Mouse (Mus musculus) midbrain, embryonic 13.5 days (tissue): ENCODE data around the gene Rnf123. TPM values are rescaled to one million over a fixed set of nuclear protein-coding genes. Genes with fewer than 3 reads are reported as not detected.

Experiments used
- ATAC-seq: fragments of 200-750 bp; cut with Nextera tagmentation; 2 replicates; pipeline ENCODE4 v1.8.0; 2017; ENCODE audit warnings: mild to moderate bottlenecking, moderate TSS enrichment, moderate library complexity
- H3K27ac ChIP-seq: fragments of 300-500 bp; sonication (generic); 2 replicates; pipeline ENCODE4 v1.5.1; 2015; ENCODE audit warnings: inconsistent platforms, mild to moderate bottlenecking, moderate library complexity
- H3K27me3 ChIP-seq: fragments of 300-500 bp; sonication (generic); 2 replicates; pipeline ENCODE4 v1.6.1; 2015; ENCODE audit warnings: mild to moderate bottlenecking, inconsistent platforms
- H3K36me3 ChIP-seq: fragments of 300-500 bp; sonication (generic); 2 replicates; pipeline ENCODE4 v1.6.1; 2015; ENCODE audit warnings: mild to moderate bottlenecking, inconsistent platforms
- H3K4me1 ChIP-seq: fragments of 300-500 bp; sonication (generic); replicated peaks from 2 replicates; pipeline ENCODE4 v1.6.1; 2015; ENCODE audit warnings: inconsistent platforms
- H3K4me2 ChIP-seq: fragments of 300-500 bp; sonication (generic); replicated peaks from 2 replicates; pipeline ENCODE4 v1.6.1; 2015; ENCODE audit warnings: moderate library complexity, mild to moderate bottlenecking, inconsistent platforms
- H3K4me3 ChIP-seq: fragments of 300-500 bp; sonication (generic); replicated peaks from 2 replicates; pipeline ENCODE4 v1.5.1; 2015; ENCODE audit warnings: mild to moderate bottlenecking, inconsistent platforms
- H3K9ac ChIP-seq: fragments of 300-500 bp; sonication (generic); replicated peaks from 2 replicates; pipeline ENCODE4 v1.6.1; 2015; ENCODE audit warnings: mild to moderate bottlenecking, inconsistent platforms
- H3K9me3 ChIP-seq: fragments of 300-500 bp; sonication (generic); 2 replicates; pipeline ENCODE4 v1.6.1; 2016; ENCODE audit warnings: mild to moderate bottlenecking, inconsistent platforms
- WGBS: fragments of 180-500 bp; shearing (Covaris S2); methylation state at CpG from one replicate; pipeline ENCODE4 v1.1.7; 2015; 5-methylcytosine and 5-hydroxymethylcytosine counted together
- polyA plus RNA-seq: library from polyadenylated mRNA; unstranded; fragments of >200 nt; fragmentation: Nextera tagmentation; extraction: Ambion mirVana; gene quantifications from 2 replicates; pipeline ENCODE4 v1.2.1, GENCODE M21; 2015

Gene Rnf123
- polyA plus RNA-seq, 1 experiment from 2014 or later = 46.2 TPM

DNA sequence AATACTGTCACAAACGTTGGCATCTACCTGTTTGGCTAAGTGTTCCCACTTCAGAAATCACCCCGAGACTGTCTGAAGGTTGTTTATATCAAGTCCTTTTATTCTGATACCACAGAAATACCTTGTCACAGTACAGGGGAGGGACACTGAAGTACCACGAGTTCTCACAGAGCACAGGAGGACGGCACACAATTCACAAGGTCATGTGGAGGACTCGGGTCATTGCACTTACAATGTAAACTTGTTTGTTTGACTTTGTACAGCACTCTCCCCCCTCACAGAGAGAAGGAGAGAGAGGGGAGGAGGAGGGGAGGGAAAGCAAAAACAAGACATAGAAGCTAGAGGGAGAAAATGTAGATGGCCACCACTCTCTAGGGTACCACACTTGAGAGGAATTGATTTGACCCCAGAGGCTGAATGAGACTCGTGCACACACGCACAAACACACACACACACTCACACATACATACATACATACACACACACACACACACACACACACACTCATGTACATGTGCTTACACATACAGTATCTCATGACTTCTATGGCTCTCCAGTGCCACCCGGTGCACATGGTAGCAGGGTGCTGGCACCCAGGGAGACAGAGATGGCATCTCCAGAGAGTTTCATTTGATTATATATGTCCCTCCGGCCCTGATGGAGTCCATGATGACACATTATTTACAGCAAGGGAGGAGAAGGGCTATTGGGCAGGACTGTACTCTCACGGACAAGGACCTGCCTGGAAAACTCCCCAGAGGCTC is 13.0 kb upstream of the Rnf123 start:
- Histone ChIP-seq H3K36me3 (peaks cover 39% of the 10 kb centered on the region), H3K27me3 (no peaks in the 10 kb centered on the region), H3K4me1 (peaks cover 27% of the 10 kb centered on the region), H3K4me3 (no peak overlapping the region), H3K4me2 (no peak overlapping the region), H3K9me3 (no peaks in the 10 kb centered on the region), H3K9ac (no peak overlapping the region), H3K27ac (no peak overlapping the region)
- no peak for ATAC-seq
- 62% methylated on average over 10 of the region's 10 CpGs for WGBS

DNA sequence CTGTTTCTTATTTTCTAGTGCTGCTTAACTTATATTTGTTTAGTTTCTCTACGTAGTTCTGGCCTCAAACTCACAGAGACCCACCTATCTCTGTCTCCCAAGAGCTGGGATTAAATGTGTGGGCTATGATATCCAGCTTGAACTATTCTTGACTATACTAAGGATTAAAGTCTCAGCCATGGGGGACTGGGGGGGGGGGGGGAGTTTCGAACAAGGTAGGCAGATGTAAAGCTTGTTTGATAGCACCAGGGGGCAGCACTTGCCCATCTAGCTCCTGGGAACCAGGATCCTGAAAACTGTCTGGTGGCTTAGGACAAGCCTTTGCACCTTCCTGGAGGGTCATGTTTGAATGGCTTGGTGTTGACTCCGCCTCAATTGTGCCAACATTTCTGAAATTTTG is 12.4 kb upstream of the Rnf123 start:
- H3K27ac ChIP-seq = no peak overlapping the region
- peak overlapping the region; percentile 93 for H3K4me2 ChIP-seq
- H3K9me3 ChIP-seq = no peaks in the 10 kb centered on the region
- no peak overlapping the region for H3K9ac ChIP-seq
- H3K27me3 ChIP-seq = no peaks in the 10 kb centered on the region
- 7% methylated on average over 3 of the region's 3 CpGs for WGBS
- peaks cover 27% of the 10 kb centered on the region for H3K4me1 ChIP-seq
- no peak for ATAC-seq
- H3K36me3 ChIP-seq = peaks cover 39% of the 10 kb centered on the region
- H3K4me3 ChIP-seq = peak overlapping the region; percentile 59

DNA sequence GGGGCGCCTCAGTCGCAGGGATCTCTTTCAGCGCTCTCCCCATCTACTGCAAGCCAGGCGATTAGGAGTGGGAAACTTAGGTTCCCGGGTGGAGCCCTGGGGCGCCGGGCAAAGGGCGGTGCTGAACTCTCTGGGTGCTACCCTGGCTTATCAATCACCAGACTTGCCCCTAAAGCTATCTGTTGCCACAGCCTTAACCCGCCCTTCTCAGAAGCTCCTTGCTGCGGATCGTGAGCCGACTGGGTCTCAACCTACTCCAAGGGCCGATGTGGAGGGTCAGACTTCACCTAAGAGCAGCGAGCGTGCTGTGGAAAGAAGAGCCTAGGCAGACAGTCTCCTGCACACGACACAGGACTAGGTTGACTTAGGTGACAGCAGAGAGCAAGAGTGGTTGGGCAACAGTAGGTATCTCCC is 11.9 kb upstream of the Rnf123 start:
- WGBS = 0% methylated on average over 16 of the region's 16 CpGs
- H3K36me3 ChIP-seq = peaks cover 43% of the 10 kb centered on the region
- H3K4me1 ChIP-seq = peaks cover 27% of the 10 kb centered on the region
- H3K9ac ChIP-seq = peak overlapping the region; percentile 70
- peak overlapping the region; percentile 59 for H3K4me3 ChIP-seq
- H3K4me2 ChIP-seq = peak overlapping the region; percentile 93
- H3K27me3 ChIP-seq = no peaks in the 10 kb centered on the region
- H3K27ac ChIP-seq = peak overlapping the region; percentile 65
- H3K9me3 ChIP-seq = no peaks in the 10 kb centered on the region
- ATAC-seq = peak; percentile 30

DNA sequence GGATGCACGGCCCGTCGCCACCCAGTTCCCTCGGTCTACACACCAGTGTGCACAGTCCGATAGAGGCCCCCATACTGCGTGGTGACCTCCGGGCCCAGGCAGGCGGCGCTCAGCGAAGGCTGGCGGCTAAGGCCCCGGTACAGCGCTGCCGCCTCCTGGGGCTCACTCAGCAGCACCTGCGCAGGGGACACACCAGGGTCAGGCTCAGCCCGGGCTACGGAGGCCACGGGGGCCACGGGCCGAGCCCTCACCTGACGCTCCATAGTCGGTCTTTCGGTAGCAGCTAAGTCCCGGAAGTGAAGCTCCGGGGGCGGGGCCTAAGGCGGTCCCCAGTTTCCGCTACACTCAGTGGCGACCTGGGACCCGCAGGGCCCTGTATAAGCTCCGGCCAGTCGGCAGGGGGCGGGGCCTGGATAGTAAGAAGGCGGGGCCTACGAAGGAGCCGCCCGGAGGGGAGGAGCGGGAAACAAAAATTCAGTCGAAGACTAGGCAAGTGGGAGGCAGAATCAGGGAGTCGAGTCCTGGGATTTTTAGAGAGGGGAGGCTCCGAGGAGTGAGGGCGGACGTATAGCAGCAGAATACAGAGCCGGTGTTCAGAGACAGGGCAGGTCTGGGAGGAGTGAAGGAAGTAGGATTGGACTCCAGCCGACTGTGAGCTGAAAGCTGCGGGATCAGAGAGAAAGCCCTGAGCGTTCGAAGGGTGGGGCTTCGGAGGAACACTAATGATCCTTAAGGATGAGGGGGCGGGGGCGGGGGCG is 11.2 kb upstream of the Rnf123 start, which contains the start of gene Apeh:
Gene Apeh, minus strand, starts transcription at position 423 of the 758 bp plus-strand sequence.
- Histone ChIP-seq H3K9ac (peak within 1 kb of the TSS; percentile 70), H3K36me3 (peaks cover 43% of the 10 kb centered on the region), H3K27ac (peak within 1 kb of the TSS; percentile 65), H3K4me1 (peaks cover 27% of the 10 kb centered on the region), H3K9me3 (no peaks in the 10 kb centered on the region), H3K27me3 (no peaks in the 10 kb centered on the region), H3K4me2 (peak within 1 kb of the TSS; percentile 93), H3K4me3 (peak within 1 kb of the TSS; percentile 59)
- under 1% methylated on average over 52 of the region's 52 CpGs for WGBS
- peak; percentile 95 for ATAC-seq

DNA sequence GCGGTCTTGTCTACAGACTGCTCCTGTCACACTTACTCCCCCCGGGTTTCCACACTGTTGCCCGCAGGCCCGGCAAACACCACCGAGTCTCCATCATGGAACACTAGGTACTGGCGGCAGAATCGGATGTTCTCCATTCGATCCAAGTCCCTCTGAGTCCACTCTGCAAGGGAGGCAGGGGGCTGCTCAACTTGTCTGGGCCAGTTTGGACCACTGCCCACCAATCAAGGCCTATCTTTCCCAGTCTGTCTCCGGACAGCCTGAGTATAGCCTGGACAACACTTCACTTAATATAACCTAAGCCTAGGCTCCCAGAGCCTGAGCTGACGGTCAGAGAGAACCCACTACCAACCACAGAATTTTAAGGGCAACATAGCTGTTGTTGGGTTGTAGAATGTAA is 10.4 kb upstream of the Rnf123 start:
- Histone ChIP-seq H3K4me3 (peak overlapping the region; percentile 59), H3K27ac (no peak overlapping the region), H3K27me3 (no peaks in the 10 kb centered on the region), H3K9ac (peak overlapping the region; percentile 70), H3K4me2 (peak overlapping the region; percentile 93), H3K36me3 (peaks cover 44% of the 10 kb centered on the region), H3K9me3 (no peaks in the 10 kb centered on the region), H3K4me1 (peaks cover 27% of the 10 kb centered on the region)
- 76% methylated on average over 10 of the region's 10 CpGs for WGBS
- ATAC-seq = 0 out of 2 replicates have a peak, but pooled peaks have one; percentile 1

DNA sequence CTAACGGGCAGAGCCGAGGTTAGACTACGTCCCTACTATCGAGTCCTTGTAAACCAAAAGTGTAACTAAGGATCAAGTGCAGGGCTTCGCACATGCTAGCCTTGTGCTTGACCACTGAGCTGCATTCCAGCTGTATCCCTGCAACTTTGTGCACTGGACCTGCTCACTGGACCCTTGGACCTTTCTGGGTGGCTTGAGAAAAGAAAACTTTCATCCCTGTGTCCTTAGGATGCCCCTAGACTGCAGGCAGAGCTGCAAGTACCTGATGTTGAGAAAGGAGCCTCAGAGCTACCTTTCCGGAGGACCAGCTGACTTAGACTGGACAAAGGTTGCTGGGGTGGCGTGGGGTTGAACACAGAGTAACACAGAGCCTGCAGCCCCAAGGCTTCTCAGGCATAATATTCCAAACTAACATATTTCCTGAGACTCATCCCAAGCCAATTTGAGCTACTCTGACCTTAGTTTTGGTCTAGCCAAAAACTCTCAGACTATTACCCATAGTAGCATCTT is 7.5 kb upstream of the Rnf123 start:
- Histone ChIP-seq H3K4me3 (no peak overlapping the region), H3K9ac (no peak overlapping the region), H3K36me3 (peaks cover 73% of the 10 kb centered on the region), H3K27me3 (no peaks in the 10 kb centered on the region), H3K9me3 (no peaks in the 10 kb centered on the region), H3K4me1 (peaks cover 22% of the 10 kb centered on the region), H3K27ac (no peak overlapping the region), H3K4me2 (no peak overlapping the region)
- WGBS = 95% methylated on average over 7 of the region's 7 CpGs
- no peak for ATAC-seq

DNA sequence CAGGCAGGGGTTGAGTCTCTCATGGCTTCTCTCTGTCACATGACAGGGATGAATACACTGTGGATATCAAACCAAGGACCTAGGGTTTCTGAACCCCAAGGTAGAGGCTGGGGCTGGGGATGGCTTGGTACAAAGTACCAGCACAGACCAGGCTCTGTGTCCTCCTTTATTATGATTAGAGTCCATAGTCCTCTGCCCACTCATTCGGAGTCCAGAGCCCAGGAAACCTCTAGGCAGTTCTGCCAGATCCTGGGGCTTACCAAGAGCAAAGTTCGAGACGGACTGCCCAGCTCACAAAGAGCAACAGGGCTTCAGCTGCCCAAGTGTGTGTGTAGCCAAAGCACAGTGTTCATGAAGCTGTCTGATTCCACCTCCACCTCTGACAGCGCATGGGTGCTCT is 2.1 kb upstream of the Rnf123 start:
- Histone ChIP-seq H3K4me1 (peaks cover 6% of the 10 kb centered on the region; the same call in 1 of the 2 replicates), H3K36me3 (peaks cover 67% of the 10 kb centered on the region), H3K4me2 (no peak overlapping the region), H3K4me3 (no peak overlapping the region), H3K27me3 (peaks cover 43% of the 10 kb centered on the region), H3K9me3 (no peaks in the 10 kb centered on the region), H3K9ac (no peak overlapping the region), H3K27ac (no peak overlapping the region)
- 95% methylated on average over 4 of the region's 4 CpGs for WGBS
- no peak for ATAC-seq

DNA sequence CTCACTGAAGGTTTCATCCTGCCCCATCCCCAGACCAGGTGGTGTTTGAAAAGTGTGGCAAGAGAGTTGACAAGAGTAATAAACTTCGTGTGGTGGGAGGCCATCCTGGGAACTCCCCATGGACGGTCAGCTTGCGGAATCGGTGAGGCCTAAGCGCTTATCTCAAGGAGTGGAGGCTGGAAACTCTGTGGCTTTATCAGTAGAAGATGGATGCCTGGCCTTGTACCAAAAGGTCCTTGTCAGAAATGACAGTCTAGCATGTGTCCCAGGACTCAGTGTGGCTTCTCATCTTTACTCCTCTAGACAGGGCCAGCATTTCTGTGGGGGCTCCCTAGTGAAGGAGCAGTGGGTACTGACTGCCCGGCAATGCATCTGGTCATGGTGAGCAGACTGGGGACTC is 415 bp upstream of the Rnf123 start:
- WGBS = 84% methylated on average over 6 of the region's 6 CpGs
- Histone ChIP-seq H3K4me3 (no peak overlapping the region), H3K9ac (no peak overlapping the region), H3K36me3 (peaks cover 50% of the 10 kb centered on the region), H3K4me2 (no peak overlapping the region), H3K27me3 (peaks cover 43% of the 10 kb centered on the region), H3K9me3 (no peaks in the 10 kb centered on the region), H3K4me1 (peaks cover 15% of the 10 kb centered on the region), H3K27ac (no peak overlapping the region)
- ATAC-seq = no peak

DNA sequence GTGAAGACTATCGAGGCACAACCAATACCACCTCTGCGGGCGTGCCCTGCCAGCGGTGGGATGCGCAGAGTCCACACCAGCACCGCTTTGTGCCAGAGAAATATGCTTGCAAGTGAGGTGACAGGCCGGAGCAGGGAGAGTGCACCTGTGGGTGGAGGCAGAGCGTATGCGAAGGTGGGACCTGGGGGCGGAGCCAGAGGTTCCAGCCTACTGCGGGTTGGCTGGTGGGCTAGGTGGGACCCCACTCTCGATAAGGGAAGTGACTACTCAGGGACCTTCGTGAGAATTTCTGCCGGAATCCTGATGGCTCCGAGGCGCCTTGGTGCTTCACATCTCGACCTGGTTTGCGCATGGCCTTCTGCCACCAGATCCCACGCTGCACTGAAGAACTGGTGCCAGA is 597 bp downstream of the Rnf123 start:
- Histone ChIP-seq H3K4me2 (0 out of 2 replicates have a peak overlapping the region, but pooled peaks have one; percentile 10), H3K9ac (peak overlapping the region; percentile 14; the same call in 1 of the 2 replicates), H3K27me3 (peaks cover 43% of the 10 kb centered on the region), H3K4me1 (peaks cover 25% of the 10 kb centered on the region), H3K4me3 (0 out of 2 replicates have a peak overlapping the region, but pooled peaks have one; percentile 3), H3K9me3 (no peaks in the 10 kb centered on the region), H3K36me3 (peaks cover 40% of the 10 kb centered on the region), H3K27ac (no peak overlapping the region)
- WGBS = 9% methylated on average over 19 of the region's 19 CpGs
- ATAC-seq = no peak

DNA sequence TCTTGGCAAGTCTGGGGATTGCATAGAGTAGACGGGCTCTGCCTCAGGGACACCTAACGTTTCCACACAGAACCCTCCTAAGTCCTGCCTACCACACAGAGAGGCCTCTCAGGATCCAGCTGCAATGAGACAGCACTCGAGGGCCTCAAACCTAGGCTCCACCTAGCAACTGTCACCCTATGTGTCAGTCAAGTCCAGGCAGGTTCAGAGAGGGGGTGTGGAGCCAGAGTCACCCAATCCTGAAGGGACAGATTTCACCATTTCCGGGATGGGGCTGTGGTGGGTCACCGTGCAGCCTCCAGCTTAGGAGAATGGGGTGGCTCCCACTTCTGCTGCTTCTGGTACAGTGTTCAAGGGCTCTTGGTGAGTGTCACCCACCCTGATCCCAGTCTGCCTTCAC is 3.0 kb downstream of the Rnf123 start, which contains the start of gene Mst1:
Gene Mst1, plus strand, starts transcription at position 269 of the 400 bp plus-strand sequence.
- H3K27ac ChIP-seq = no peak within 1 kb of the TSS; the same call in 1 of the 2 replicates
- peak within 1 kb of the TSS; percentile 91 for H3K4me3 ChIP-seq
- no peak for ATAC-seq
- H3K4me2 ChIP-seq = peak within 1 kb of the TSS; percentile 95
- H3K4me1 ChIP-seq = peaks cover 25% of the 10 kb centered on the region
- peaks cover 16% of the 10 kb centered on the region for H3K36me3 ChIP-seq
- peaks cover 43% of the 10 kb centered on the region for H3K27me3 ChIP-seq
- WGBS = 76% methylated on average over 5 of the region's 5 CpGs
- no peaks in the 10 kb centered on the region for H3K9me3 ChIP-seq
- H3K9ac ChIP-seq = peak within 1 kb of the TSS; percentile 99

DNA sequence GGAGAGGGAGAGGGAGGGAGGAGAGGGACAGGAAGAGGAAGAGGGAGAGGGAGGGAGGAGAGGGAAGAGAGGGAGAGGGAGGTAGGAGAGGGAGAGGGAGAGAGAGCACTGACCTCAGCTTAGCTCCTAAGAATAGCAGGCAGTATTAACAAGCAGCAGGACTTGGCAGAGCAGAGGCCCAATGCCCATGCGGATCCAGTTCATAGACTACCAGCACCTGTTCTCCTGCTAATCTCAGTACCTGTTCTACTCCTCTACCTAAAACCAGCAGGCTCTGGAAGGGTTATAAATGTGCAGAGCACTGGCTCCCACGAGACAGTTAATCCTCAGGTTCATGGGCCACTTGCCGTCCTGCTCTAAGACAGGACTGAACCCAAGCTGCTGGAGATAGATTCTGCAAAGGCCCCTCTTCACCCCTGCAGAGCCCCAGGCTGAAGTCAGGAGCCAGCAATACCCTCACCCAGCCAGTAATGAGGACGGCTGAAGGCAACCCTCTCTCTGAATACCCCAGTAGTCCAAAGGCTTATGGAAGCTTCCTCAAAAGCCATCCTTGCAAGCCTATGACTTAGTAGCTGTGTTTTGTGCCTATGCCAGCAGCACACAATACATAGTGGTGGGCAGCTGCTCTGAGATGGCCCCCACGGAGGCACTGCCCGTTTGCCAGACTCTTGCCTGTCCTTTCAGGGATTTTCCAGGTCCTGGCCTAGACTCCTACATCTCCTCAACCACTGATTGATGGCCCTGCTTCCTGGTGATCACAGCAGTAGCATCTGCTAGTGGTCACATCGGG is 9.8 kb downstream of the Rnf123 start:
- no peak overlapping the region for H3K4me3 ChIP-seq
- H3K27me3 ChIP-seq = no peaks in the 10 kb centered on the region
- no peak for ATAC-seq
- H3K4me2 ChIP-seq = no peak overlapping the region
- WGBS = 59% methylated on average over 7 of the region's 7 CpGs
- no peak overlapping the region for H3K27ac ChIP-seq
- H3K9me3 ChIP-seq = no peaks in the 10 kb centered on the region
- H3K4me1 ChIP-seq = peaks cover 13% of the 10 kb centered on the region
- H3K9ac ChIP-seq = 0 out of 2 replicates have a peak overlapping the region, but pooled peaks have one; percentile 0
- peaks cover 27% of the 10 kb centered on the region for H3K36me3 ChIP-seq
